Mouse (Mus musculus) limb, embryonic 12.5 days (tissue): ENCODE results near the gene 9430015G10Rik. TPM values are rescaled to one million over a fixed set of nuclear protein-coding genes. Genes with fewer than 3 reads are reported as not detected.

ENCODE experiments used
- polyA plus RNA-seq: library from polyadenylated mRNA; unstranded; fragments of >200 nt; fragmentation: Nextera tagmentation; extraction: Ambion mirVana; gene quantifications from 2 replicates; pipeline ENCODE4 v1.2.1, GENCODE M21; 2016

The 9430015G10Rik gene
- polyA plus RNA-seq, 1 experiment from 2014 or later: 59.9 TPM

Other genes with a start within 250 kb of the 9430015G10Rik start
- 0.39 and 0.74 TPM in 2 replicates for gene Tas1r3, start 246.6 kb upstream of the 9430015G10Rik start, polyA plus RNA-seq
- 13.6 and 14.2 TPM in 2 replicates for gene Cptp, start 240.5 kb upstream of the 9430015G10Rik start, polyA plus RNA-seq
- gene Ints11, start 240.4 kb upstream of the 9430015G10Rik start, polyA plus RNA-seq: 82.0 and 82.9 TPM in 2 replicates
- gene Pusl1, start 218.2 kb upstream of the 9430015G10Rik start, polyA plus RNA-seq: 45.4 and 48.5 TPM in 2 replicates
- gene Acap3, start 218.2 kb upstream of the 9430015G10Rik start, polyA plus RNA-seq: 18.4 and 25.5 TPM in 2 replicates
- gene Ube2j2, start 166.2 kb upstream of the 9430015G10Rik start, polyA plus RNA-seq: 165 and 169 TPM in 2 replicates
- 27.1 and 31.6 TPM in 2 replicates for gene C1qtnf12, start 147.7 kb upstream of the 9430015G10Rik start, polyA plus RNA-seq
- 16.1 and 16.8 TPM in 2 replicates for gene B3galt6, start 117.3 kb upstream of the 9430015G10Rik start, polyA plus RNA-seq
- 131 and 139 TPM in 2 replicates for gene Sdf4, start 117.1 kb upstream of the 9430015G10Rik start, polyA plus RNA-seq
- 0.84 and 0.92 TPM in 2 replicates for gene Tnfrsf4, start 96.1 kb upstream of the 9430015G10Rik start, polyA plus RNA-seq
- 1.8 and 1.9 TPM in 2 replicates for gene Tnfrsf18, start 83.8 kb upstream of the 9430015G10Rik start, polyA plus RNA-seq
- 0.58 and 1.3 TPM in 2 replicates for gene Ttll10, start 50.6 kb upstream of the 9430015G10Rik start, polyA plus RNA-seq
- gene Rnf223, start 20.5 kb downstream of the 9430015G10Rik start, polyA plus RNA-seq: 0.63 and 0.86 TPM in 2 replicates
- 78.4 and 84.1 TPM in 2 replicates for gene Agrn, start 87.5 kb downstream of the 9430015G10Rik start, polyA plus RNA-seq
- 0.40 and 0.95 TPM in 2 replicates for gene Isg15, start 90.8 kb downstream of the 9430015G10Rik start, polyA plus RNA-seq
- 1.8 TPM in 2 replicates for gene AW011738, start 93.3 kb downstream of the 9430015G10Rik start, polyA plus RNA-seq
- 0.45 and 0.66 TPM in 2 replicates for gene Perm1, start 105.9 kb downstream of the 9430015G10Rik start, polyA plus RNA-seq
- gene Plekhn1, start 124.9 kb downstream of the 9430015G10Rik start, polyA plus RNA-seq: 29.2 and 32.8 TPM in 2 replicates
- 94.1 and 96.3 TPM in 2 replicates for gene Noc2l, start 126.0 kb downstream of the 9430015G10Rik start, polyA plus RNA-seq
- gene Samd11, start 145.7 kb downstream of the 9430015G10Rik start, polyA plus RNA-seq: 0.50 and 0.95 TPM in 2 replicates
- not detected in 2 replicates for gene Vmn2r-ps159, start 221.1 kb downstream of the 9430015G10Rik start, polyA plus RNA-seq